Mouse (Mus musculus) ES-Bruce4 (cell line): ENCODE data around the gene Cdkal1. TPM values are rescaled to one million over a fixed set of nuclear protein-coding genes. Genes with fewer than 3 reads are reported as not detected.

Experiments
- H3K27ac ChIP-seq: 2 replicates; pipeline ENCODE4 v1.5.1; 2012; ENCODE audit warnings: low read length, inconsistent platforms; ENCODE audit not compliant: insufficient read depth
- H3K27me3 ChIP-seq: 2 replicates; pipeline ENCODE4 v1.6.1; 2012; ENCODE audit warnings: mild to moderate bottlenecking, low read length, inconsistent platforms; ENCODE audit not compliant: control insufficient read depth, poor library complexity, insufficient read depth, severe bottlenecking
- H3K36me3 ChIP-seq: 2 replicates; pipeline ENCODE4 v1.6.1; 2012; ENCODE audit warnings: inconsistent platforms, mild to moderate bottlenecking, low read length, moderate library complexity; ENCODE audit not compliant: control insufficient read depth, poor library complexity, insufficient read depth, severe bottlenecking
- H3K4me1 ChIP-seq: one replicate; pipeline ENCODE4 v1.8.1; 2011; ENCODE audit warnings: low read length; ENCODE audit not compliant: control insufficient read depth, insufficient read depth
- H3K4me3 ChIP-seq: 2 replicates; pipeline ENCODE4 v1.5.1; 2011; ENCODE audit warnings: low read depth, mild to moderate bottlenecking, low read length
- H3K9ac ChIP-seq: 2 replicates; pipeline ENCODE4 v1.6.1; 2012; ENCODE audit warnings: low read depth, mild to moderate bottlenecking, inconsistent platforms; ENCODE audit not compliant: poor library complexity, severe bottlenecking
- H3K9me3 ChIP-seq: replicated peaks from 2 replicates; pipeline ENCODE4 v1.6.1; 2012; ENCODE audit warnings: mild to moderate bottlenecking, low read length, inconsistent platforms; ENCODE audit not compliant: control insufficient read depth, poor library complexity, insufficient read depth, severe bottlenecking
- CTCF ChIP-seq: IDR thresholded peaks from one replicate; pipeline ENCODE4 v1.8.1; 2011; ENCODE audit warnings: low read depth, low read length
- EP300 ChIP-seq: IDR thresholded peaks from 2 replicates; pipeline ENCODE4 v1.6.1; 2011; ENCODE audit warnings: low read depth, low read length; ENCODE audit not compliant: insufficient read depth
- POLR2A ChIP-seq: IDR thresholded peaks from one replicate; pipeline ENCODE4 v1.8.1; 2011; ENCODE audit warnings: low read length; ENCODE audit not compliant: insufficient read depth
- polyA plus RNA-seq: library from polyadenylated mRNA; stranded (reverse); fragments of >200 nt; gene quantifications from 2 replicates; pipeline ENCODE4 v1.2.4, GENCODE M21; 2011; ENCODE audit warnings: low read depth; ENCODE audit not compliant: missing spikeins, insufficient read depth, insufficient read length

Gene Cdkal1
- polyA plus RNA-seq, 1 experiment: 43.4 TPM

GRCm38 (mm10) chr13:29360899-29361298 lies 494.6 kb downstream of the Cdkal1 start:
- H3K4me3 ChIP-seq: no peak overlapping the region
- TF ChIP-seq CTCF: no peak
- TF ChIP-seq POLR2A: no peak
- no peak for TF ChIP-seq EP300
- no peaks in the 10 kb centered on the region for H3K9me3 ChIP-seq
- no peaks in the 10 kb centered on the region for H3K27me3 ChIP-seq
- no peaks in the 10 kb centered on the region for H3K4me1 ChIP-seq
- no peak overlapping the region for H3K9ac ChIP-seq
- no peaks in the 10 kb centered on the region for H3K36me3 ChIP-seq
- no peak overlapping the region for H3K27ac ChIP-seq

- Histone ChIP-seq H3K9ac (no peak overlapping the region), H3K4me3 (no peak overlapping the region), H3K36me3 (no peaks in the 10 kb centered on the region), H3K27ac (no peak overlapping the region), H3K9me3 (no peaks in the 10 kb centered on the region), H3K27me3 (no peaks in the 10 kb centered on the region), H3K4me1 (no peaks in the 10 kb centered on the region)
- TF ChIP-seq CTCF (no peak), EP300 (no peak), POLR2A (no peak)
Measured at GRCm38 (mm10) chr13:29359341-29359740, 496.1 kb downstream of the Cdkal1 start.

DNA sequence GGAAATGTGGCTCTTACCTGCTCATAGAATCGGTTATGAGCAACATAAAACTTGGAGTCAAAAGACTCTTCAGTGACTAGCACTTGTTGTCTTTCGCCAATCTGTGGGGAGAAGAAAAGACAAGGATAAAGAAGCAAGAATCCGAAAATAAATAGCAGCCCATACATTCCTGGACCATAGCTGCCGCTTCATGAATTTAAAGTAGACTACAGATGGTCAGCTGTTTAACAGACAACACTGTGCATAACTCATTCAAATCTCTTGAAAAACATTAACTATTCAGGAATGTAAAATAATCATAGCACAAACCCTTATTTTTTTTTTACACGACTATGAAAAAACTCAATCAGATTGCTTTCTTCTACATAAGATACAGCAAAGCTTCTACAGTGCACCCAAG lies 498.0 kb downstream of the Cdkal1 start:
- H3K27me3 ChIP-seq: no peaks in the 10 kb centered on the region
- no peak overlapping the region for H3K9ac ChIP-seq
- H3K9me3 ChIP-seq: no peaks in the 10 kb centered on the region
- H3K36me3 ChIP-seq: no peaks in the 10 kb centered on the region
- H3K4me1 ChIP-seq: no peaks in the 10 kb centered on the region
- no peak overlapping the region for H3K4me3 ChIP-seq
- H3K27ac ChIP-seq: no peak overlapping the region
- TF ChIP-seq POLR2A (no peak), EP300 (no peak), CTCF (no peak)

GRCm38 (mm10) chr13:29356158-29356485 lies 499.4 kb downstream of the Cdkal1 start:
- Histone ChIP-seq H3K27ac (no peak overlapping the region), H3K36me3 (no peaks in the 10 kb centered on the region), H3K9ac (no peak overlapping the region), H3K4me1 (no peaks in the 10 kb centered on the region), H3K27me3 (no peaks in the 10 kb centered on the region), H3K9me3 (no peaks in the 10 kb centered on the region), H3K4me3 (no peak overlapping the region)
- no peak for TF ChIP-seq POLR2A
- TF ChIP-seq EP300: no peak
- no peak for TF ChIP-seq CTCF

GRCm38 (mm10) chr13:29355484-29356157 lies 499.9 kb downstream of the Cdkal1 start:
- Histone ChIP-seq H3K36me3 (no peaks in the 10 kb centered on the region), H3K9me3 (no peaks in the 10 kb centered on the region), H3K4me1 (no peaks in the 10 kb centered on the region), H3K27me3 (no peaks in the 10 kb centered on the region), H3K9ac (no peak overlapping the region), H3K27ac (no peak overlapping the region), H3K4me3 (no peak overlapping the region)
- no peak for TF ChIP-seq POLR2A
- no peak for TF ChIP-seq CTCF
- no peak for TF ChIP-seq EP300

- no peaks in the 10 kb centered on the region for H3K4me1 ChIP-seq
- H3K27ac ChIP-seq: no peak overlapping the region
- no peak overlapping the region for H3K9ac ChIP-seq
- no peaks in the 10 kb centered on the region for H3K27me3 ChIP-seq
- H3K36me3 ChIP-seq: no peaks in the 10 kb centered on the region
- TF ChIP-seq CTCF (no peak), POLR2A (no peak), EP300 (no peak)
- no peak overlapping the region for H3K4me3 ChIP-seq
- no peaks in the 10 kb centered on the region for H3K9me3 ChIP-seq
Measured at GRCm38 (mm10) chr13:29354943-29355342, 500.5 kb downstream of the Cdkal1 start.
